24 mouse cellular contexts compared by ENCODE assay signal in genomic region chr4:52557672-52558071, GRCm38 (mm10). TPM values are rescaled to one million over a fixed set of nuclear protein-coding genes. Genes with fewer than 3 reads are reported as not detected.
"Had no signal": no experiment of that assay in that cellular context is flagged by ENCODE, and none has a peak within 500 bp of the region (broad histone marks: within the 10 kb centered on the region; RNA-seq: fewer than 3 reads in every experiment).

No protein-coding gene starts in this region.

- H3K9ac ChIP-seq: liver, embryonic 13.5 days; liver, embryonic 15.5 days; liver, postnatal 0 days; lung, embryonic 15.5 days; midbrain, embryonic 15.5 days; neural tube, embryonic 12.5 days; stomach, embryonic 15.5 days had no signal

- H3K27ac ChIP-seq: liver, embryonic 13.5 days; liver, embryonic 15.5 days; lung, embryonic 15.5 days; macrophage; midbrain, embryonic 15.5 days; neural tube, embryonic 12.5 days; stomach, embryonic 15.5 days; stomach, postnatal 0 days had no signal

- H3K36me3 ChIP-seq: liver, embryonic 13.5 days; liver, embryonic 15.5 days; lung, embryonic 15.5 days; midbrain, embryonic 15.5 days; neural tube, embryonic 12.5 days; stomach, embryonic 15.5 days had no signal

- H3K27me3 ChIP-seq: liver, embryonic 13.5 days; liver, embryonic 15.5 days; lung, embryonic 15.5 days; megakaryocyte, embryonic 14.5 days; midbrain, embryonic 15.5 days; neural tube, embryonic 12.5 days; stomach, embryonic 15.5 days had no signal

- H3K9me3 ChIP-seq: liver, embryonic 13.5 days; liver, embryonic 15.5 days; lung, embryonic 15.5 days; megakaryocyte, embryonic 14.5 days; midbrain, embryonic 15.5 days; neural tube, embryonic 12.5 days; stomach, embryonic 15.5 days had no signal

- DNase-seq: liver, embryonic 13.5 days; liver, postnatal 0 days; lung, adult 2 months; lung, postnatal 14 days; lung, postnatal 36 days; right cerebral cortex, postnatal 14 days; thymus, adult 2 months; thymus, postnatal 25 days; thymus, postnatal 4 days had no signal

- H3K4me2 ChIP-seq: liver, embryonic 13.5 days; liver, embryonic 15.5 days; lung, embryonic 15.5 days; midbrain, embryonic 15.5 days; neural tube, embryonic 12.5 days; stomach, embryonic 15.5 days had no signal

- ATAC-seq: liver, postnatal 0 days; lung, postnatal 0 days; midbrain, embryonic 15.5 days had no signal

- H3K4me3 ChIP-seq: liver, embryonic 13.5 days; liver, embryonic 15.5 days; lung, embryonic 15.5 days; megakaryocyte, embryonic 14.5 days; midbrain, embryonic 15.5 days; neural tube, embryonic 12.5 days; stomach, embryonic 15.5 days had no signal

- H3K4me1 ChIP-seq: liver, embryonic 13.5 days; liver, embryonic 15.5 days; lung, embryonic 15.5 days; megakaryocyte, embryonic 14.5 days; midbrain, embryonic 15.5 days; neural tube, embryonic 12.5 days; stomach, embryonic 15.5 days had no signal

RNA-seq across cellular contexts. Expression of gene Toporsl, which starts 38.4 kb away (rescaled TPM):
- total RNA-seq: megakaryocyte progenitor cell, adult 5-6 weeks; monocyte, adult 5-6 weeks; neutrophil, adult 5-6 weeks had no signal
- polyA plus RNA-seq: liver, embryonic 13.5 days; liver, embryonic 15.5 days; liver, postnatal 0 days; lung, adult 2 months; lung, embryonic 15.5 days; lung, postnatal 0 days; macrophage; midbrain, embryonic 15.5 days; neural tube, embryonic 12.5 days; neural tube, embryonic 14.5 days; spleen, adult 2 months; stomach, embryonic 15.5 days; stomach, postnatal 0 days; thymus, adult 2 months; urinary bladder, adult 2 months had no signal
